Mouse (Mus musculus) megakaryocyte, embryonic 14.5 days (primary cell): ENCODE results near the gene Zbtb3. TPM values are rescaled to one million over a fixed set of nuclear protein-coding genes. Genes with fewer than 3 reads are reported as not detected.
A peak's percentile ranks its signal among the peaks of the same experiment; 100 is the strongest.

Experiments
- H3K27me3 ChIP-seq: replicated peaks from 2 replicates; pipeline ENCODE3; 2012; ENCODE audit warnings: inconsistent platforms
- H3K36me3 ChIP-seq: replicated peaks from 2 replicates; pipeline ENCODE3; 2012; ENCODE audit warnings: low read length, inconsistent platforms, mixed read lengths
- H3K4me1 ChIP-seq: 2 replicates; pipeline ENCODE4 v1.6.1; 2012; ENCODE audit warnings: inconsistent platforms
- H3K4me3 ChIP-seq: replicated peaks from 2 replicates; pipeline ENCODE3; 2012; ENCODE audit warnings: moderate library complexity, mild to moderate bottlenecking, inconsistent platforms
- H3K9me3 ChIP-seq: 2 replicates; pipeline ENCODE4 v1.6.1; 2012; ENCODE audit warnings: inconsistent platforms
- FLI1 ChIP-seq: IDR thresholded peaks from 2 replicates; pipeline ENCODE4 v1.6.1; 2012; ENCODE audit warnings: low read length, inconsistent platforms, mixed read lengths
- GATA1 ChIP-seq: IDR thresholded peaks from 3 replicates; pipeline ENCODE4 v1.6.1; 2012; ENCODE audit warnings: mixed read lengths, low read length, inconsistent platforms, borderline replicate concordance
- polyA plus RNA-seq: library from polyadenylated mRNA; stranded (reverse); fragments of >175 nt; gene quantifications from 2 replicates; pipeline ENCODE4 v1.2.3, GENCODE M21; 2012; ENCODE audit warnings: low replicate concordance; ENCODE audit not compliant: insufficient read depth

Gene Zbtb3
- polyA plus RNA-seq, 1 experiment, result 1.3 TPM

DNA sequence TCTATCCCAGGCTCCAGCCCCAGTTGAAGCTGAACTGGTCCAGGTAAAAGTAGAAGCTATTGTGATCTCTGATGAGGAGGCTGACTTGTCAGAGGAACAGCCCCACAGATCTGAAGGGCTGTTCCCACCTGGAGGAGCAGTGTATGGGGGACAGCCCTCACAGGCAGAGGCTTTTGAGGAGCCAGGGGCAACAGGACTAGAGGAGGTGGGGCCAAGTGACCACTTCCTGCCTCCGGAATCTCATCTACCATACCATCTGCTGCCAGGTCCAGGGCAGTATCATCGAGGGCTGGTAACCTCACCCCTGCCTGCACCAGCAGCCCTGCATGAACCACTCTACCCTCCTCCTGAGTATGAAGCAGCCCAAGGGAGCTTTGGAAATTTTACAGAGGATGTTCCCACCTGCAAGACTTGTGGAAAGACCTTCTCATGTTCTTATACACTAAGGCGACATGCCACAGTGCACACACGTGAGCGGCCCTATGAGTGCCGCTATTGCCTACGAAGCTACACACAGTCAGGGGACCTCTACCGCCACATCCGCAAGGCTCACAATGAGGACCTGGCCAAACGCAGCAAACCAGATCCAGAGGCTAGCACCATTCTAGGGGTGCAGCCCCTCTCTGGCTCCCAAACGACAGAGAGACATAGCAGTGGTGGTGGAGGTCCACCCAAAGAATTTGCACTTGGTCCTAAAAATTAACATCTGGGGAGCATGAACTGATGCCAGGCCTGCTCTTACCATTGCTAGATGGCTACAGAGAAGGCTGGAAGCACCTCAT lies 1.7 kb downstream of the Zbtb3 start:
- H3K36me3 ChIP-seq, result peaks cover 50% of the 10 kb centered on the region
- H3K27me3 ChIP-seq, result no peaks in the 10 kb centered on the region

DNA sequence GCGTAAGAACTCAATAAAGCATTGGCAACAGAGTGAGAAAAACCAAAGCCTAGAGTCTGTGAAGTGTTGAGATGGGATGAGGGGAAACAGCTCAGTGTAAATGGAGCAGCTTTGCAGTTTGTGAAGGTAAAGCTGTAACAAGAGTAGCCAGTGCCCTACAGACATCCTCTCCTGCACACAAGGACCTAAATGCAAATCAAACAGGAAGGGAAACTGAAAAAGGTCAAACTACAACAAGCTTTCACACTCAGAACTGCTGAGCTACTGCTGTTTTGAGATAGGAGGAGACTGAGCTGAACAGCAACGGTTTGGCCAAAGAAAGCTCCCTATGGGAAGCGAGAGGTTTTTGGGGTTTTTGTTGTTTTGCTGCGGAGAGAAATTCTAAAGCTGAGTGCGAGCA lies 4.5 kb downstream of the Zbtb3 start:
- peak overlapping the region; percentile 5 for H3K4me3 ChIP-seq
- H3K27me3 ChIP-seq, result no peaks in the 10 kb centered on the region
- no peaks in the 10 kb centered on the region for H3K9me3 ChIP-seq
- TF ChIP-seq GATA1, result no peak
- no peak for TF ChIP-seq FLI1
- peaks cover 74% of the 10 kb centered on the region for H3K36me3 ChIP-seq
- peaks cover 57% of the 10 kb centered on the region for H3K4me1 ChIP-seq

More for the DNA sequence above, 1.7 kb downstream of the Zbtb3 start:
- peaks cover 70% of the 10 kb centered on the region for H3K4me1 ChIP-seq
- TF ChIP-seq FLI1 (no peak), GATA1 (no peak)
- peak overlapping the region; percentile 95 for H3K4me3 ChIP-seq
- H3K9me3 ChIP-seq, result no peaks in the 10 kb centered on the region

- H3K36me3 ChIP-seq, result peaks cover 60% of the 10 kb centered on the region
- peaks cover 40% of the 10 kb centered on the region for H3K4me1 ChIP-seq
- no peak overlapping the region for H3K4me3 ChIP-seq
- TF ChIP-seq GATA1, result no peak
- no peak for TF ChIP-seq FLI1
- H3K9me3 ChIP-seq, result no peaks in the 10 kb centered on the region
- H3K27me3 ChIP-seq, result no peaks in the 10 kb centered on the region
These were observed 13.5 kb downstream of the Zbtb3 start for GRCm38 (mm10) chr19:8815812-8816211.

DNA sequence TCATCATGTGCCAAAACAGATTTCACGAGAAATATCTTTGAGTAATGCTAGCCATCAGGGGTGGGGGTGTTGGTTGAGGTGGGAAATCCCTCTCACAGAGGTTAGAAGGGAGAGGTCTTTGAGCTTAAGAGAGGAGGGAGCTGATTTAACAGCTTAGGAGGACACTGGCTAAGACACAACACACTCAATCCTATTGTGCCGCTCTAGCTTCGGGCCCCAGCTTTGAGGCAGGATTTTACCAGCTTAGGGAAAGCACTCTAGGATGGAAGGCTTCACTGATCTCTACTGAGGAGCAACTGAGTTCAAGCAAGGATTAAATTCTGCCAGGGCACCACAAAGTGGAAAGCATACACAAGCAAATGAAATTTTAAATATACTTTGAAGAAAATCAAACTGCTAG lies 14.6 kb downstream of the Zbtb3 start:
- H3K4me3 ChIP-seq, result peak overlapping the region; percentile 56
- no peaks in the 10 kb centered on the region for H3K27me3 ChIP-seq
- peaks cover 53% of the 10 kb centered on the region for H3K36me3 ChIP-seq
- TF ChIP-seq FLI1, result no peak
- no peak for TF ChIP-seq GATA1
- H3K4me1 ChIP-seq, result peaks cover 42% of the 10 kb centered on the region
- no peaks in the 10 kb centered on the region for H3K9me3 ChIP-seq

GRCm38 (mm10) chr19:8818301-8818798 lies 16.0 kb downstream of the Zbtb3 start:
- Histone ChIP-seq H3K9me3 (no peaks in the 10 kb centered on the region), H3K4me3 (peak overlapping the region; percentile 94), H3K27me3 (no peaks in the 10 kb centered on the region), H3K4me1 (peaks cover 55% of the 10 kb centered on the region), H3K36me3 (peaks cover 51% of the 10 kb centered on the region)
- TF ChIP-seq GATA1 (no peak), FLI1 (no peak)

- peaks cover 51% of the 10 kb centered on the region for H3K4me1 ChIP-seq
- H3K4me3 ChIP-seq, result peak within 1 kb of the TSS; percentile 94
- no peaks in the 10 kb centered on the region for H3K9me3 ChIP-seq
- H3K36me3 ChIP-seq, result peaks cover 51% of the 10 kb centered on the region
- H3K27me3 ChIP-seq, result no peaks in the 10 kb centered on the region
- TF ChIP-seq FLI1 (no peak), GATA1 (no peak)
These were observed 16.6 kb downstream of the Zbtb3 start, which contains the start of gene Ttc9c for GRCm38 (mm10) chr19:8818801-8819595. TSS of gene Ttc9c (minus strand) at chr19:8819333.

DNA sequence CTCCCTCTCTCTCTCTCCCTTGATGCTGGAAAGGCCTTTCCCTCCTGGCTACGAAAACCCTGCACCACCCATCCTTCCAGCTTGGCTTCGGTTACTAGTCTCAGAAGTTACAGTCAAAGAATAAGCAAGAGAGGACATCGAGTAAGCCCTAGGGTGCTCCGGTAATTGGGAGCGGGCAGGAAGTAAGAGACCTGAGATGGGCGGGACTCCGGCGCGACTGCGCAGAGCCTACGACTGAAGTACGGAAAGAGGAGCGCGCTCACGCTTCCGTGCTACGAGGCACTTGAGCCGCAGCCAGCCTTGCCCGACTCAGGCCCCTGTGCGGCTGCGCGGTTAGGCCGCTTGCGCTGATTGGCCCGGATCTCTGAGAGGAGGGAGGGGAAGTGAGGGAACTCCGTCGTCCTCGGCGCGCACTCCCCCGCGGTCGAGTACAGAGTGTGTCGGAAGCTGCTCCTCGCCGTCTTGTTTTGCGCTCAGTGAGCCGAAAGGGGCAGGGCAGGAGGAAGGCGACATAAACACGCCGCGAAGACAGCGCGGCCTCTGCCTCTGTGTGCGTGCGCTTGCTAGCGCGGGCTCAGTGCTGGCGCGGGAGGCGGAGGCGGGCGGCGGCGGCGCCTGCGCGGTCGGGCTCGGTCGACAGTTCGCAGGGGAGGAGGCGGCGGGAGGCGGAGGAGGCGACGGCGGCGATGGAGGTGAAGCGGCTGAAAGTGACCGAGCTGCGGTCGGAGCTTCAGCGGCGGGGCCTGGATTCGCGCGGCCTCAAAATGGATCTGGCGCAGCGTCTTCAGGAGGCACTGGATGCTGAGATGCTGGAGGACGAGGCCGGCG lies 17.5 kb downstream of the Zbtb3 start, which contains the start of gene Hnrnpul2:
Gene Hnrnpul2 (plus strand): TSS at position 415 of the 828 bp plus-strand sequence.
- Histone ChIP-seq H3K36me3 (peaks cover 52% of the 10 kb centered on the region), H3K27me3 (no peaks in the 10 kb centered on the region), H3K4me3 (peak within 1 kb of the TSS; percentile 94), H3K4me1 (peaks cover 45% of the 10 kb centered on the region), H3K9me3 (no peaks in the 10 kb centered on the region)
- peak; percentile 35; the same call in 1 of the 2 replicates for TF ChIP-seq FLI1
- TF ChIP-seq GATA1, result no peak

- peaks cover 52% of the 10 kb centered on the region for H3K36me3 ChIP-seq
- H3K4me1 ChIP-seq, result peaks cover 42% of the 10 kb centered on the region
- H3K27me3 ChIP-seq, result no peaks in the 10 kb centered on the region
- no peaks in the 10 kb centered on the region for H3K9me3 ChIP-seq
- no peak for TF ChIP-seq FLI1
- no peak for TF ChIP-seq GATA1
- peak overlapping the region; percentile 94 for H3K4me3 ChIP-seq
These were observed 18.1 kb downstream of the Zbtb3 start for GRCm38 (mm10) chr19:8820424-8820956.

- no peaks in the 10 kb centered on the region for H3K27me3 ChIP-seq
- TF ChIP-seq FLI1 (no peak), GATA1 (no peak)
- no peaks in the 10 kb centered on the region for H3K9me3 ChIP-seq
- peaks cover 53% of the 10 kb centered on the region for H3K36me3 ChIP-seq
- H3K4me1 ChIP-seq, result peaks cover 37% of the 10 kb centered on the region
- H3K4me3 ChIP-seq, result peak overlapping the region; percentile 94
These were observed 18.8 kb downstream of the Zbtb3 start for GRCm38 (mm10) chr19:8821146-8821545.
